Mouse (Mus musculus): ENCODE data around the gene Msrb1. TPM values are rescaled to one million over a fixed set of nuclear protein-coding genes. Genes with fewer than 3 reads are reported as not detected.
A peak's percentile ranks its signal among the peaks of the same experiment; 100 is the strongest.

The Msrb1 gene
- 116 and 119 TPM in 2 replicates for polyA plus RNA-seq (2015; fragmentation: Nextera tagmentation; extraction: Ambion mirVana)

GRCm38 (mm10) chr17:24736330-24737051 lies at the start of gene Msrb1:
Gene Msrb1, plus strand, starts transcription at chr17:24736642.
- H3K4me3 ChIP-seq (ENCODE audit: low read depth, low read length): peak within 1 kb of the TSS; percentile 90
- peak; percentile 99 for DNase-seq
- peak within 1 kb of the TSS; percentile 92 for H3K9ac ChIP-seq (replicated peaks)
- ATAC-seq: peak; percentile 96
- peaks cover 20% of the 10 kb centered on the region for H3K36me3 ChIP-seq (replicated peaks; ENCODE audit: insufficient read depth, low read length)
- no peak; the same call in 1 of the 2 replicates for TF ChIP-seq EP300 (IDR thresholded peaks at IDR 0.05; ENCODE audit: low read depth)
- TF ChIP-seq CTCF (IDR thresholded peaks at IDR 0.05; ENCODE audit: low read depth): no peak
- H3K9me3 ChIP-seq (ENCODE audit: low read length): no peaks in the 10 kb centered on the region
- peaks cover 27% of the 10 kb centered on the region for H3K4me1 ChIP-seq (ENCODE audit: insufficient read depth)
- WGBS (ENCODE audit: insufficient replicate concordance): under 1% methylated on average over 29 of the region's 29 CpGs
- peak within 1 kb of the TSS; percentile 98 for H3K27ac ChIP-seq (ENCODE audit: low read depth)
- no peaks in the 10 kb centered on the region for H3K27me3 ChIP-seq (ENCODE audit: insufficient read depth, low read length)
- H3K4me2 ChIP-seq (ENCODE audit: low read depth, low read length): peak within 1 kb of the TSS; percentile 98

- peaks cover 18% of the 10 kb centered on the region for H3K4me1 ChIP-seq (ENCODE audit: insufficient read depth)
- H3K36me3 ChIP-seq (replicated peaks; ENCODE audit: insufficient read depth, low read length): no peaks in the 10 kb centered on the region
- peaks cover 41% of the 10 kb centered on the region for H3K27me3 ChIP-seq (ENCODE audit: insufficient read depth, low read length)
- DNase-seq (peak; percentile 79), ATAC-seq (peak; percentile 64)
- no peak for TF ChIP-seq CTCF (IDR thresholded peaks at IDR 0.05; ENCODE audit: low read depth)
- TF ChIP-seq EP300 (IDR thresholded peaks at IDR 0.05; ENCODE audit: low read depth): no peak
- H3K4me2 ChIP-seq (ENCODE audit: low read depth, low read length): peak overlapping the region; percentile 75
- H3K4me3 ChIP-seq (ENCODE audit: low read depth, low read length): peak overlapping the region; percentile 43
- WGBS (ENCODE audit: insufficient replicate concordance): 3% methylated on average over 24 of the region's 25 CpGs
- 0 out of 2 replicates have a peak overlapping the region, but pooled peaks have one; percentile 9 for H3K9ac ChIP-seq (replicated peaks)
- H3K27ac ChIP-seq (ENCODE audit: low read depth): no peak overlapping the region
- no peaks in the 10 kb centered on the region for H3K9me3 ChIP-seq (ENCODE audit: low read length)
Observed at GRCm38 (mm10) chr17:24687146-24687595, 49.3 kb upstream of the Msrb1 start.

- 19% methylated on average over 23 of the region's 23 CpGs for WGBS (ENCODE audit: insufficient replicate concordance)
- no peak overlapping the region for H3K27ac ChIP-seq (ENCODE audit: low read depth)
- peaks cover 18% of the 10 kb centered on the region for H3K4me1 ChIP-seq (ENCODE audit: insufficient read depth)
- peak overlapping the region; percentile 43 for H3K4me3 ChIP-seq (ENCODE audit: low read depth, low read length)
- H3K36me3 ChIP-seq (replicated peaks; ENCODE audit: insufficient read depth, low read length): 0 out of 2 replicates have a peak, but pooled peaks cover 3% of the 10 kb centered on the region
- DNase-seq (no peak), ATAC-seq (no peak)
- H3K27me3 ChIP-seq (ENCODE audit: insufficient read depth, low read length): peaks cover 41% of the 10 kb centered on the region
- no peaks in the 10 kb centered on the region for H3K9me3 ChIP-seq (ENCODE audit: low read length)
- TF ChIP-seq EP300 (IDR thresholded peaks at IDR 0.05; ENCODE audit: low read depth) (no peak), CTCF (IDR thresholded peaks at IDR 0.05; ENCODE audit: low read depth) (no peak)
- H3K9ac ChIP-seq (replicated peaks): 0 out of 2 replicates have a peak overlapping the region, but pooled peaks have one; percentile 9
- peak overlapping the region; percentile 75 for H3K4me2 ChIP-seq (ENCODE audit: low read depth, low read length)
Observed at GRCm38 (mm10) chr17:24687599-24687998, 48.8 kb upstream of the Msrb1 start.

GRCm38 (mm10) chr17:24689251-24690081 lies 47.0 kb upstream of the Msrb1 start, which contains the start of gene Syngr3:
Gene Syngr3, minus strand, starts transcription at chr17:24689955.
- H3K4me3 ChIP-seq (ENCODE audit: low read depth, low read length): peak within 1 kb of the TSS; percentile 34
- peaks cover 41% of the 10 kb centered on the region for H3K27me3 ChIP-seq (ENCODE audit: insufficient read depth, low read length)
- no peak within 1 kb of the TSS for H3K9ac ChIP-seq (replicated peaks)
- H3K36me3 ChIP-seq (replicated peaks; ENCODE audit: insufficient read depth, low read length): peaks cover 15% of the 10 kb centered on the region; the same call in 1 of the 2 replicates
- peaks cover 18% of the 10 kb centered on the region for H3K4me1 ChIP-seq (ENCODE audit: insufficient read depth)
- DNase-seq: no peak
- H3K4me2 ChIP-seq (ENCODE audit: low read depth, low read length): peak within 1 kb of the TSS; percentile 57
- H3K27ac ChIP-seq (ENCODE audit: low read depth): no peak within 1 kb of the TSS
- no peak for ATAC-seq
- H3K9me3 ChIP-seq (ENCODE audit: low read length): no peaks in the 10 kb centered on the region
- TF ChIP-seq CTCF (IDR thresholded peaks at IDR 0.05; ENCODE audit: low read depth) (no peak), EP300 (IDR thresholded peaks at IDR 0.05; ENCODE audit: low read depth) (no peak)
- WGBS (ENCODE audit: insufficient replicate concordance): 1% methylated on average over 47 of the region's 55 CpGs

GRCm38 (mm10) chr17:24692385-24692784 lies 44.1 kb upstream of the Msrb1 start:
- peaks cover 25% of the 10 kb centered on the region for H3K4me1 ChIP-seq (ENCODE audit: insufficient read depth)
- DNase-seq (no peak), ATAC-seq (no peak)
- H3K9me3 ChIP-seq (ENCODE audit: low read length): no peaks in the 10 kb centered on the region
- H3K27me3 ChIP-seq (ENCODE audit: insufficient read depth, low read length): peaks cover 38% of the 10 kb centered on the region
- 56% methylated on average over 5 of the region's 5 CpGs for WGBS (ENCODE audit: insufficient replicate concordance)
- no peak for TF ChIP-seq CTCF (IDR thresholded peaks at IDR 0.05; ENCODE audit: low read depth)
- TF ChIP-seq EP300 (IDR thresholded peaks at IDR 0.05; ENCODE audit: low read depth): no peak
- H3K4me3 ChIP-seq (ENCODE audit: low read depth, low read length): no peak overlapping the region
- H3K36me3 ChIP-seq (replicated peaks; ENCODE audit: insufficient read depth, low read length): peaks cover 15% of the 10 kb centered on the region; the same call in 1 of the 2 replicates
- no peak overlapping the region for H3K9ac ChIP-seq (replicated peaks)
- no peak overlapping the region for H3K27ac ChIP-seq (ENCODE audit: low read depth)
- no peak overlapping the region for H3K4me2 ChIP-seq (ENCODE audit: low read depth, low read length)
